Mouse (Mus musculus) kidney, embryonic 16.5 days (tissue): ENCODE measurements at regions not wholly inside any gene's neighbourhood (a gene's known extent, or its start where the extent isn't known, plus 50 kb on each side); places are given as distances from the start of the nearest gene placed in this dataset.

ENCODE experiments used
- ATAC-seq: fragments of 200-750 bp; cut with Nextera tagmentation; 2 replicates; pipeline ENCODE4 v1.8.0; 2017; ENCODE audit warnings: moderate TSS enrichment; ENCODE audit not compliant: low FRiP score, low TSS enrichment
- H3K27ac ChIP-seq: fragments of 300-500 bp; sonication (generic); 2 replicates; pipeline ENCODE4 v1.5.1; 2014; ENCODE audit warnings: low read length
- H3K27me3 ChIP-seq: fragments of 300-500 bp; sonication (generic); 2 replicates; pipeline ENCODE4 v1.6.1; 2014; ENCODE audit warnings: low read length, control low read depth, mixed read lengths; ENCODE audit not compliant: insufficient read depth
- H3K36me3 ChIP-seq: fragments of 300-500 bp; sonication (generic); 2 replicates; pipeline ENCODE4 v1.6.1; 2014; ENCODE audit warnings: low read length, control low read depth, mixed read lengths; ENCODE audit not compliant: insufficient read depth
- H3K4me1 ChIP-seq: fragments of 300-500 bp; sonication (generic); 2 replicates; pipeline ENCODE4 v1.6.1; 2014; ENCODE audit warnings: low read length, control low read depth, mixed read lengths; ENCODE audit not compliant: insufficient read depth
- H3K4me2 ChIP-seq: fragments of 300-500 bp; sonication (generic); replicated peaks from 2 replicates; pipeline ENCODE4 v1.6.1; 2014; ENCODE audit warnings: low read depth, low read length
- H3K4me3 ChIP-seq: fragments of 300-500 bp; sonication (generic); 2 replicates; pipeline ENCODE4 v1.5.1; 2014; ENCODE audit warnings: mild to moderate bottlenecking, low read length
- H3K9ac ChIP-seq: fragments of 300-500 bp; sonication (generic); replicated peaks from 2 replicates; pipeline ENCODE4 v1.6.1; 2014; ENCODE audit warnings: low read length
- H3K9me3 ChIP-seq: fragments of 300-500 bp; sonication (generic); 2 replicates; pipeline ENCODE4 v1.6.1; 2016; ENCODE audit warnings: low read length, control low read depth
- WGBS: fragments of 180-500 bp; shearing (Covaris S2); extraction: QIAGEN DNeasy Blood & Tissue Kit; methylation state at CpG from one replicate; pipeline ENCODE4 v1.1.7; 2014; 5-methylcytosine and 5-hydroxymethylcytosine counted together

GRCm38 (mm10) chr2:172644451-172644850 lies 95.1 kb downstream of the Tfap2c start:
- peaks cover 10% of the 10 kb centered on the region for H3K4me1 ChIP-seq
- H3K36me3 ChIP-seq, result no peaks in the 10 kb centered on the region
- H3K4me3 ChIP-seq, result no peak overlapping the region
- H3K4me2 ChIP-seq, result 0 out of 2 replicates have a peak overlapping the region, but pooled peaks have one; percentile 1
- H3K27me3 ChIP-seq, result peaks cover 10% of the 10 kb centered on the region; the same call in 1 of the 2 replicates
- WGBS, result 25% methylated on average over 6 of the region's 6 CpGs
- peaks cover 5% of the 10 kb centered on the region; the same call in 1 of the 2 replicates for H3K9me3 ChIP-seq
- no peak overlapping the region for H3K27ac ChIP-seq
- no peak overlapping the region for H3K9ac ChIP-seq
- ATAC-seq, result no peak

- Histone ChIP-seq H3K9ac (no peak overlapping the region), H3K27ac (no peak overlapping the region), H3K4me1 (peaks cover 10% of the 10 kb centered on the region), H3K4me2 (no peak overlapping the region), H3K4me3 (no peak overlapping the region), H3K36me3 (no peaks in the 10 kb centered on the region), H3K9me3 (no peaks in the 10 kb centered on the region), H3K27me3 (peaks cover 10% of the 10 kb centered on the region; the same call in 1 of the 2 replicates)
- WGBS, result 72% methylated on average over 11 of the region's 11 CpGs
- ATAC-seq, result no peak
Measured at GRCm38 (mm10) chr2:172648072-172648471, 98.7 kb downstream of the Tfap2c start.

GRCm38 (mm10) chr2:172660479-172660878 lies 111.1 kb downstream of the Tfap2c start:
- Histone ChIP-seq H3K4me3 (no peak overlapping the region), H3K27me3 (peaks cover 42% of the 10 kb centered on the region), H3K4me1 (0 out of 2 replicates have a peak, but pooled peaks cover 5% of the 10 kb centered on the region), H3K36me3 (no peaks in the 10 kb centered on the region), H3K27ac (no peak overlapping the region), H3K4me2 (no peak overlapping the region), H3K9ac (no peak overlapping the region), H3K9me3 (peaks cover 4% of the 10 kb centered on the region; the same call in 1 of the 2 replicates)
- ATAC-seq, result no peak
- WGBS, result 71% methylated on average over 10 of the region's 10 CpGs

GRCm38 (mm10) chr2:172660916-172661315 lies 111.5 kb downstream of the Tfap2c start:
- Histone ChIP-seq H3K9ac (no peak overlapping the region), H3K9me3 (peaks cover 4% of the 10 kb centered on the region; the same call in 1 of the 2 replicates), H3K4me3 (no peak overlapping the region), H3K27me3 (peaks cover 42% of the 10 kb centered on the region), H3K36me3 (no peaks in the 10 kb centered on the region), H3K27ac (no peak overlapping the region), H3K4me1 (0 out of 2 replicates have a peak, but pooled peaks cover 5% of the 10 kb centered on the region), H3K4me2 (no peak overlapping the region)
- no peak for ATAC-seq
- 6% methylated on average over 7 of the region's 7 CpGs for WGBS

- H3K36me3 ChIP-seq, result no peaks in the 10 kb centered on the region
- H3K4me2 ChIP-seq, result no peak overlapping the region
- H3K4me1 ChIP-seq, result 0 out of 2 replicates have a peak, but pooled peaks cover 5% of the 10 kb centered on the region
- no peak overlapping the region for H3K4me3 ChIP-seq
- H3K27ac ChIP-seq, result no peak overlapping the region
- H3K9ac ChIP-seq, result no peak overlapping the region
- H3K27me3 ChIP-seq, result peaks cover 42% of the 10 kb centered on the region
- H3K9me3 ChIP-seq, result peaks cover 4% of the 10 kb centered on the region; the same call in 1 of the 2 replicates
- WGBS, result 8% methylated on average over 15 of the region's 15 CpGs
- ATAC-seq, result no peak
Measured at GRCm38 (mm10) chr2:172661418-172661980, 112.1 kb downstream of the Tfap2c start.

- H3K4me2 ChIP-seq, result no peak overlapping the region
- no peak overlapping the region for H3K9ac ChIP-seq
- H3K27ac ChIP-seq, result no peak overlapping the region
- peaks cover 4% of the 10 kb centered on the region; the same call in 1 of the 2 replicates for H3K9me3 ChIP-seq
- 0 out of 2 replicates have a peak, but pooled peaks cover 5% of the 10 kb centered on the region for H3K4me1 ChIP-seq
- WGBS, result 48% methylated on average over 11 of the region's 11 CpGs
- no peak for ATAC-seq
- no peak overlapping the region for H3K4me3 ChIP-seq
- H3K27me3 ChIP-seq, result peaks cover 42% of the 10 kb centered on the region
- no peaks in the 10 kb centered on the region for H3K36me3 ChIP-seq
Measured at GRCm38 (mm10) chr2:172662165-172662564, 112.8 kb downstream of the Tfap2c start.

- Histone ChIP-seq H3K9me3 (peaks cover 3% of the 10 kb centered on the region; the same call in 1 of the 2 replicates), H3K27ac (no peak overlapping the region), H3K4me2 (no peak overlapping the region), H3K4me3 (no peak overlapping the region), H3K36me3 (no peaks in the 10 kb centered on the region), H3K27me3 (peaks cover 42% of the 10 kb centered on the region), H3K9ac (no peak overlapping the region), H3K4me1 (0 out of 2 replicates have a peak, but pooled peaks cover 5% of the 10 kb centered on the region)
- no peak for ATAC-seq
- 3% methylated on average over 6 of the region's 6 CpGs for WGBS
Measured at GRCm38 (mm10) chr2:172663681-172664080, 114.3 kb downstream of the Tfap2c start.

GRCm38 (mm10) chr2:172673081-172673480 lies 123.7 kb downstream of the Tfap2c start:
- no peaks in the 10 kb centered on the region for H3K27me3 ChIP-seq
- no peaks in the 10 kb centered on the region for H3K4me1 ChIP-seq
- H3K27ac ChIP-seq, result no peak overlapping the region
- H3K9ac ChIP-seq, result no peak overlapping the region
- no peak for ATAC-seq
- H3K4me2 ChIP-seq, result no peak overlapping the region
- H3K36me3 ChIP-seq, result no peaks in the 10 kb centered on the region
- no peak overlapping the region for H3K4me3 ChIP-seq
- 22% methylated on average over 2 of the region's 2 CpGs for WGBS
- H3K9me3 ChIP-seq, result no peaks in the 10 kb centered on the region

GRCm38 (mm10) chr2:172674641-172675040 lies 125.2 kb downstream of the Tfap2c start:
- Histone ChIP-seq H3K9ac (no peak overlapping the region), H3K36me3 (no peaks in the 10 kb centered on the region), H3K4me1 (no peaks in the 10 kb centered on the region), H3K4me2 (no peak overlapping the region), H3K4me3 (no peak overlapping the region), H3K27me3 (no peaks in the 10 kb centered on the region), H3K27ac (no peak overlapping the region), H3K9me3 (no peaks in the 10 kb centered on the region)
- no peak for ATAC-seq
- 81% methylated on average over 8 of the region's 8 CpGs for WGBS

GRCm38 (mm10) chr2:172675081-172675480 lies 125.7 kb downstream of the Tfap2c start:
- Histone ChIP-seq H3K4me2 (no peak overlapping the region), H3K4me3 (no peak overlapping the region), H3K9ac (no peak overlapping the region), H3K36me3 (no peaks in the 10 kb centered on the region), H3K9me3 (no peaks in the 10 kb centered on the region), H3K27me3 (no peaks in the 10 kb centered on the region), H3K4me1 (no peaks in the 10 kb centered on the region), H3K27ac (no peak overlapping the region)
- ATAC-seq, result no peak
- 38% methylated on average over 15 of the region's 15 CpGs for WGBS
